Mouse (Mus musculus) thymus, postnatal 14 days (tissue): ENCODE results near the gene Gm19402.
"Not testable (repeated sequence)": the region's sequence is repeated elsewhere in the genome, so short reads cannot be mapped to it uniquely, and the experiment has no call there.

Source experiments
- DNase-seq: peaks from one replicate; pipeline ENCODE4 v3.0.0; 2021

Gene Gm19402

GRCm38 (mm10) chr10:77690356-77690807 is at the start of gene Gm19402:
Gene Gm19402 (minus strand): TSS chr10:77690757.
- not testable (repeated sequence) for DNase-seq

- DNase-seq = no peak
These were observed 48.4 kb upstream of the Gm19402 start for GRCm38 (mm10) chr10:77738929-77739328.

GRCm38 (mm10) chr10:77735928-77736327 is 45.4 kb upstream of the Gm19402 start:
- DNase-seq = no peak

- DNase-seq = peak; percentile 15
These were observed 38.7 kb upstream of the Gm19402 start for GRCm38 (mm10) chr10:77729241-77729640.

GRCm38 (mm10) chr10:77728280-77728679 is 37.7 kb upstream of the Gm19402 start:
- DNase-seq = no peak

GRCm38 (mm10) chr10:77726186-77726585 is 35.6 kb upstream of the Gm19402 start, which contains the start of gene Gm10100:
Gene Gm10100 (plus strand): TSS chr10:77726486.
- DNase-seq = no peak

- DNase-seq = no peak
These were observed 34.3 kb upstream of the Gm19402 start for GRCm38 (mm10) chr10:77724855-77725254.

- not testable (repeated sequence) for DNase-seq
These were observed 29.7 kb upstream of the Gm19402 start, which contains the start of gene Krtap12-1 for GRCm38 (mm10) chr10:77720299-77720698. Gene Krtap12-1 (plus strand): TSS chr10:77720599.

- DNase-seq = no peak
These were observed 24.9 kb upstream of the Gm19402 start, which contains the start of gene Gm10142 for GRCm38 (mm10) chr10:77715507-77715906. Gene Gm10142 (plus strand): TSS chr10:77715807.

GRCm38 (mm10) chr10:77713734-77714133 is 23.2 kb upstream of the Gm19402 start:
- DNase-seq = no peak

GRCm38 (mm10) chr10:77711157-77711556 is 20.6 kb upstream of the Gm19402 start, which contains the start of gene Gm10024:
Gene Gm10024 (plus strand): TSS chr10:77711457.
- not testable (repeated sequence) for DNase-seq

- no peak for DNase-seq
These were observed 19.3 kb upstream of the Gm19402 start for GRCm38 (mm10) chr10:77709831-77710230.

- DNase-seq = no peak
These were observed 15.8 kb upstream of the Gm19402 start, which contains the start of gene Gm10272 for GRCm38 (mm10) chr10:77706326-77706725. Gene Gm10272 (plus strand): TSS chr10:77706626.

GRCm38 (mm10) chr10:77697133-77697532 is 6.6 kb upstream of the Gm19402 start, which contains the start of gene Gm9508:
Gene Gm9508 (minus strand): TSS chr10:77697233.
- DNase-seq = no peak

GRCm38 (mm10) chr10:77687021-77687420 is 3.5 kb downstream of the Gm19402 start:
- no peak for DNase-seq

- DNase-seq = no peak
These were observed 4.5 kb downstream of the Gm19402 start, which contains the start of gene Tspear for GRCm38 (mm10) chr10:77685895-77686664. Gene Tspear (plus strand): TSS chr10:77686569.

- DNase-seq = no peak
These were observed 6.4 kb downstream of the Gm19402 start for GRCm38 (mm10) chr10:77684181-77684580.

GRCm38 (mm10) chr10:77682994-77683393 is 7.6 kb downstream of the Gm19402 start:
- no peak for DNase-seq

GRCm38 (mm10) chr10:77677562-77677961 is 13.0 kb downstream of the Gm19402 start:
- peak; percentile 52 for DNase-seq

- peak; percentile 63 for DNase-seq
These were observed 16.8 kb downstream of the Gm19402 start for GRCm38 (mm10) chr10:77673765-77674164.

GRCm38 (mm10) chr10:77671519-77671918 is 19.0 kb downstream of the Gm19402 start:
- no peak for DNase-seq

GRCm38 (mm10) chr10:77670710-77671109 is 19.8 kb downstream of the Gm19402 start:
- no peak for DNase-seq

- no peak for DNase-seq
These were observed 23.2 kb downstream of the Gm19402 start for GRCm38 (mm10) chr10:77667402-77667801.

- DNase-seq = peak; percentile 39
These were observed 24.2 kb downstream of the Gm19402 start for GRCm38 (mm10) chr10:77666342-77666741.
